Mouse (Mus musculus) bone marrow macrophage, adult 2 months (primary cell): ENCODE results near the gene Prune1. TPM values are rescaled to one million over a fixed set of nuclear protein-coding genes. Genes with fewer than 3 reads are reported as not detected.
"Not testable (repeated sequence)": the region's sequence is repeated elsewhere in the genome, so short reads cannot be mapped to it uniquely, and the experiment has no call there.

Experiments
- H3K27ac ChIP-seq: 2 replicates; pipeline ENCODE4 v1.5.1; 2012; ENCODE audit warnings: low read depth, low read length; ENCODE audit not compliant: insufficient read depth
- H3K4me1 ChIP-seq: 2 replicates; pipeline ENCODE4 v1.6.1; 2012; ENCODE audit warnings: low read length; ENCODE audit not compliant: control insufficient read depth, insufficient read depth
- H3K4me3 ChIP-seq: 2 replicates; pipeline ENCODE4 v1.5.1; 2012; ENCODE audit warnings: mild to moderate bottlenecking, low read length, moderate library complexity; ENCODE audit not compliant: insufficient read depth
- CTCF ChIP-seq: IDR thresholded peaks from 2 replicates; pipeline ENCODE4 v1.5.1; 2012; ENCODE audit warnings: low read depth, mild to moderate bottlenecking, low read length, moderate library complexity
- POLR2A ChIP-seq: IDR thresholded peaks from 2 replicates; pipeline ENCODE4 v1.6.1; 2012; ENCODE audit warnings: mild to moderate bottlenecking, low read depth, low read length, borderline replicate concordance
- polyA plus RNA-seq: library from polyadenylated mRNA; stranded (reverse); fragments of >200 nt; gene quantifications from 2 replicates; pipeline ENCODE4 v1.2.4, GENCODE M21; 2012; ENCODE audit not compliant: missing spikeins, insufficient read depth, insufficient read length

Gene Prune1
- polyA plus RNA-seq, 1 experiment, result 16.6 TPM

DNA sequence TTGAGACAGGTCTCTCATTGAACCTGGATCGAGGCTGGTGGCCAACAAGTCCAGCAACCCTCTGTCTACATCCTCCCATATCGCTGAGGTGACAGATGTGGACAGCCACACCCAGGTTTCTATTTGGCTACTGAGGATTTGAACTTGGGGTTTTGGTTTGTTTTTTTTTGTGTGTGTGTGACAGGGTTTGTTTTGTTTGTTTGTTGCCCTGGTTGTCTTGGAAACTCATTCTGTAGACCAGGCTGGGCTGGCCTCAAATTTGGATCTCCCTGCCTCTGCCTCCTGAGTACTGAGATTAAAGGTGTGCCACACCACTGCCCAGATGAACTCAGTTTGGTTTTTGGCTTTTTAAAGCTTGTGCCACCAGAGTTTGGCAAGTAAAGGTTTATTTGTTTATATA is 58.8 kb downstream of the Prune1 start:
- H3K4me3 ChIP-seq, result no peak overlapping the region
- no peaks in the 10 kb centered on the region; the same call in 1 of the 2 replicates for H3K4me1 ChIP-seq
- TF ChIP-seq CTCF (no peak), POLR2A (no peak)
- H3K27ac ChIP-seq, result no peak overlapping the region

DNA sequence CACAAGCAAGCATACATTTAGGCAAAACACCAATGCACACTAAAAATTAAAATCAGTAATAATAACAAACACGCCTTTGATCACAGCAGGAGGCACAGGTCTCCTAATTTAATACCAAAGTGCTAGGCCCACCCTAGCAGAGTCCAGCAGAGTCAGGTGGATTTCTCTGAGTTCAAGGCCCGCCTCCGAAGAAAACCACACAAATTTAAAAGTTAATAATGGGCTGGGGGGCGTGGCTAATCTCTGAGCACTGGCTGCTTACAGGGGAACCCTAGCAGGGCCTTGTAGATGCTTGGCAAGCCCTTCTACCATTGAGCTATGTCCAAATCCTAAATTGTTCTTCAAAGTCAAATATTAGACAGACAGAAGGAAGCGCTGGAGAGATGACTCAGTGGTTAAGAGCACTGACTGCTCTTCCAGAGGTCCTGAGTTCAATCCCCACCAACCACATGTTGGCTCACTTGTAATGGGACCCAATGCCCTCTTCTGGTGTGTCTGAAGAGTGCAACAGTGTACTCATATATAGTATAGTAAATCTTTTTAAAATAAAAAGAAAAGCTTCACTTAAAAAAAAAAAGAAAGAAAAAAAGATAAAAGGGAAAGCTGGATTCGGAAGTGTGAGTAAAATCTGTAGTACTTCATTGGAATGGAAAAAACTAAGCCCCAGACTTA is 63.3 kb downstream of the Prune1 start:
- Histone ChIP-seq H3K27ac (peak overlapping the region; percentile 91), H3K4me1 (peaks cover 7% of the 10 kb centered on the region), H3K4me3 (peak overlapping the region; percentile 74)
- TF ChIP-seq CTCF (no peak), POLR2A (no peak)

DNA sequence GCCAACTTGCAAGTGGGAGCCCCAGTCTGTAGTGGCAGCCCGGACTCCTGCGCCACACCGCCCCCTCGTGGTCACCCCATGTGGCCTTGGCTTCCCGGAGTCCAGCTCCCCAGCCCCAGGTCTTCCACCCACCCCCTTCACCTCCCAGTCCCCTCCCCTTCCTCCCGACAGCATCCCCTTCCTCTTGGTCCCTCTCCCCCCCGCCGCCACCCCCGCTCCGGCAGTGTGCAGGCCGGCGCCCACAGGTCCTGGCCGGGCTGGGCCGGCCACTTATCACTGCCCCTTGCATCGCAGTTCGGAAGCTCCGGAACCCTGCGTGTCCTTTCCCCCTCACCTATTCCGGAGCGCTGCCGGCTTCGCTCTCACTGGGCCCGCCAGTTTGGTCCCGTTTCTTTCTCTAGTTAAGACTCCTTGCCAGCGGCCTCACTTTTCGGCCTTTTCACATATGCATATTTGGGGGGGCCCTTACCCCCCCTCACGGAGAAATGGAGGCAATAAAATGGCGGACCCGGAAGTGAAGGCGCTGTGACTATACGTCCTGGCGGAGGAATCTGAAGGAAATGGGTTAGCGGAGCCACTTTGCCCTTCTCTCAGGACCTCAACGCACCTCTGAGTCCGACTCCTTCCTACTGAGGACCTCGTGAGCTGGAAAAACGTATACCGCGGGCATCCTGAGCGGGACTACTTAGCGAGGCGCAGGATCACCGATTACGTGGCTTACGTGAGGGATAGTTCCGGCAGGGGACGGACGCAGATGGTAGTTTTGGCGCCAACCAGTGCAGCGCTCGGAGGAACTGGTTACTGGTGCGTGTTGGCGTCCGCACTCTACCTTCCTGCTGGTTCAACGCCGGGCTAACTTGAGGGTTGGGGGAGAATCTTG is 64.4 kb downstream of the Prune1 start, which contains the start of gene Gabpb2:
Gene Gabpb2, minus strand, starts transcription at position 662 of the 880 bp plus-strand sequence.
- Histone ChIP-seq H3K4me1 (peaks cover 7% of the 10 kb centered on the region), H3K4me3 (peak within 1 kb of the TSS; percentile 74), H3K27ac (peak within 1 kb of the TSS; percentile 91)
- TF ChIP-seq POLR2A (no peak), CTCF (peak; percentile 61)

DNA sequence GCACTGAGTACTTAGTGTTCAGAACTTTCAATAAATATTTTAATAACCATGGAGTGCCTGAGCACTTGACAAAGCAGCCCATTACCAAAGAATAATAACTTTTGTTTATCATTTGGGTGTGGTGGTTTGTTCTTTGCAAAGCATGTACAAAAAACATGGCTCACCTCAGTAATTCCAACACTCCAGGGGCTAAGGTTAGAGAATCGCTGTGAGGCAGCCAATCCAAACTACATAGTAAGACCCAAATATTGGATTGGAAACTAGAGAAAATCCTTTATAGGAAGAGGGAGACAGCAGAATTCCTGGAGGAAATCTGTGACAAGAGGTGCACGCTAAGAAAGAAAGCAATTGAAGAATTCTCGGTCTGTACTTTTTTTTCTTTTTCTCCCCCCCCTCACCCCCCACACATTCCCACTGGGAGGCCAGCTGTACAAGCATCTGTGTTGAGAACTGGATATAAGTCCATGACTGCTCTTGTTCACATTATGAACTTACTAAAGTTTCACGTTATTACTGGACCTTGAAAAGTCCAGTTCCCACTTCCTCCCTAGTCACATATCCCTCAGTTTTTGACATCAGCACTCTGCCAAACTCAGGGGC is 65.1 kb downstream of the Prune1 start:
- Histone ChIP-seq H3K4me3 (peak overlapping the region; percentile 64), H3K27ac (peak overlapping the region; percentile 59), H3K4me1 (peaks cover 7% of the 10 kb centered on the region)
- no peak for TF ChIP-seq POLR2A
- no peak for TF ChIP-seq CTCF

DNA sequence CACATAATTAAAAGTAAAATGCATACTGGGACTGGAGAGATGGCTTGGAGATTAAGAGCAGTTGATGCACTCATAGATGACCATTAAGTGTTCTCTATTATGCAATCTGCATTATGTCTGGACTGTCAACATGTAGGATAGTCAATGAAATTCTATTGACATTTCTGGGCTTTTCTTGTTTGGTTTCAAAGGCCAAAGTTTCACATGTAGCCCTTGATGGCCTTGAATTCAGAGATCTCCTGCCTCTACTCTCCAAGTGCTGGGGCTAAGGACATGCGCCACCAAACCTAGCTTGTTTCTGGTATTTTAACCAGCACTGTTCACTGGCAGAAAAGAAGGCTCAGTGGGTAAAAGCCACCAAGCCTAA is 68.3 kb downstream of the Prune1 start:
- Histone ChIP-seq H3K4me3 (no peak overlapping the region), H3K4me1 (peaks cover 7% of the 10 kb centered on the region), H3K27ac (no peak overlapping the region)
- TF ChIP-seq POLR2A, result no peak
- TF ChIP-seq CTCF, result no peak

DNA sequence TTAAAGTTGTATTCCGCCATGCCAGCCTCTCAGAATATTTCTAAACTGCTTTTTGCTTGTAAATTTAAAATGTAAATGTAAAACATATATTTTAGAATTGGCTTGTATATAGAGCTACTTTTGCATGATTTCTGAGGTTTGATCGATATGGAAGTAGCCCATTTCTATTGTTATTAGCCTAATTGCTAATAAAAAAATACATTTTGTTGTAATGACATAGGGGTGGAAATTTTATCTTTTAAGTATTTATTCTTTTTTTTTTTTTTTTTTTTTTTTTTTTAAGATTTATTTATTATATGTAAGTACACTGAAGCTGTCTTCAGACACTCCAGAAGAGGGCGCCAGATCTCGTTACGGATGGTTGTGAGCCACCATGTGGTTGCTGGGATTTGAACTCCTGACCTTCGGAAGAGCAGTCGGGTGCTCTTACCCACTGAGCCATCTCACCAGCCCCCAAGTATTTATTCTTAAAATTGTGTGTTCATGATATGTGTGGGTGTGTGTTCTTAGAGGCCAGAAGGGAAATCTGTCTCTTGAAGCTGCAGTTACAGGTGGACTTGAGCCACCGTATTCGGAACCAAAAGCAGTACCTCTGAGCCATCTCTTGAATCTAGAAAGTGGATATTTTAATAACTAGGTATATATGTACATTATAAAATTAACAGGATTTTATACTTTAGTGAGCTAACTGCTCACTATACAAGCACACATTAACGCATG is 68.8 kb downstream of the Prune1 start:
- H3K27ac ChIP-seq, H3K4me3 ChIP-seq, H3K4me1 ChIP-seq: not testable (repeated sequence)

DNA sequence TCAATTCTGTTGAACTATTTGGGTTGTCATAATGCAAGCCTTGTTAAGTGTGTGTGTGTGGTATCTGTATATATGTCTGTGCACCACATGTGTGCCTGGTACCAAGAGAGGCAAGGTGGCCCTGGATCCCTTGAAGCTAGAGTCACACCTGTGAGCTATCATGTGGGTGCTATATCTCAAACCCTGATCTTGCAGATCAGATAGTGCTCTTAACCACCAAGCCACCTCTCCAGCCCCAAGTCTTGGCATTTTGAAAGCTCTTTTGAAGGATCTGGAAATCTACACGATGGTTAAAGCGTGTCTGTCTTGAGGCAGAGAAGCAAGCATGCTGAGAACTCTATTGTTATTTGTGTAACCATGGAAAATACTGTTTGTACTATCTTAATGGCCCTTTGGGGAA is 71.3 kb downstream of the Prune1 start:
- Histone ChIP-seq H3K4me1 (no peaks in the 10 kb centered on the region), H3K27ac (no peak overlapping the region), H3K4me3 (no peak overlapping the region)
- no peak for TF ChIP-seq POLR2A
- no peak for TF ChIP-seq CTCF

DNA sequence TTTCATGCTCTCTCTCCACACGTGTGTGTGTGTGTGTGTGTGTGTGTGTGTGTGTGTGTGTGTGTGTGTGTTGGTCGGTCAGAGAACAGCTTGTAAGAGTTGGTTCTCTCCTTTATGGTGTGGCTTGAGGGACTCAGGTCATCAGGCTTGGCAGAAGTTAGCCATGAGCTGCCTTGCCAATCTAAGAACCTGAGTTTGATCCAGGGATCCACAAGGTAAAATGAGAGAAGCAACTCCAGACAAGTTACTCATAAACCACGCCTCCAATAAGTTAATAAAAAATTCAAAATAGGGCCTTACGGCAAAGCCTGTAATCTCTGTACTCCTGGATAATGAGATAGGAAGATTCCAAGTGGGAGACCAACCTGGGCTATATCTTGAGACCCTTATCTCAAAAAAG is 73.6 kb downstream of the Prune1 start:
- H3K4me3 ChIP-seq, result no peak overlapping the region
- H3K27ac ChIP-seq, result no peak overlapping the region
- TF ChIP-seq CTCF, result no peak
- no peaks in the 10 kb centered on the region for H3K4me1 ChIP-seq

DNA sequence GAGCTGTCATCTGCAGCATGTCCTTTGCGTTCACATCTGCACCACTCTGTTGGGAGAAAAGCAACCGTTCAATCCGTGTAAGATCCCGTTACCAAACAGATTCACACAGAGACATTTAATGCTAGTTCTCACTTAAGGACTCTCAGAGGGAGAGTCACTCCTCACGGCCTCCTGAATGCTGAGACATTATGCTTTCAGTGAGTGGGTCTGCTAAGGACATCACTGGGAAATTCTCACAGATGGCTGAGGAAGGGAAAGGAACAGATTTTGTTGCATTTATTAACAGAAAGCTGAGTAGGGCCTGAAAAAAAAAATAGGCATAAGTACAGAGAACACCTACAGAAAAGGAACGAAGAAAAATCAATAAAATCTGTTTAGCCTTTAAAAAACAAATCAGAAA is 78.0 kb downstream of the Prune1 start:
- no peak for TF ChIP-seq POLR2A
- H3K27ac ChIP-seq, result no peak overlapping the region

More for the DNA sequence above, 78.0 kb downstream of the Prune1 start:
- H3K4me1 ChIP-seq, result no peaks in the 10 kb centered on the region
- H3K4me3 ChIP-seq, result no peak overlapping the region

Other genes starting within 250 kb of the Prune1 start
- 136 and 148 TPM in 2 replicates for gene Psmd4, start 239.5 kb downstream of the Prune1 start, polyA plus RNA-seq
- 23.4 and 27.8 TPM in 2 replicates for gene Pip5k1a, start 175.1 kb downstream of the Prune1 start, polyA plus RNA-seq
- 54.8 and 57.4 TPM in 2 replicates for gene Vps72, start 171.1 kb downstream of the Prune1 start, polyA plus RNA-seq
- 0.60 TPM in 1 of 2 replicates, not detected in the other for gene Tmod4, start 157.6 kb downstream of the Prune1 start, polyA plus RNA-seq
- gene Scnm1, start 148.1 kb downstream of the Prune1 start, polyA plus RNA-seq, result 88.6 and 112 TPM in 2 replicates
- 5.6 and 6.0 TPM in 2 replicates for gene Lysmd1, start 148.0 kb downstream of the Prune1 start, polyA plus RNA-seq
- 235 and 240 TPM in 2 replicates for gene Tnfaip8l2, start 139.7 kb downstream of the Prune1 start, polyA plus RNA-seq
- gene Sema6c, start 121.6 kb downstream of the Prune1 start, polyA plus RNA-seq, result 1.2 and 1.5 TPM in 2 replicates
- 36.4 and 38.8 TPM in 2 replicates for gene Gabpb2, start 64.2 kb downstream of the Prune1 start, polyA plus RNA-seq
- 128 and 133 TPM in 2 replicates for gene Cdc42se1, start 53.3 kb downstream of the Prune1 start, polyA plus RNA-seq
- 19.7 and 23.3 TPM in 2 replicates for gene Mllt11, start 49.9 kb downstream of the Prune1 start, polyA plus RNA-seq
- not detected in 2 replicates for gene Gm128, start 40.5 kb downstream of the Prune1 start, polyA plus RNA-seq
- gene Bnipl, start 30.9 kb downstream of the Prune1 start, polyA plus RNA-seq, result not detected in 2 replicates
- 50.7 and 70.7 TPM in 2 replicates for gene Mindy1, start 731 bp downstream of the Prune1 start, polyA plus RNA-seq
- 11.1 and 15.4 TPM in 2 replicates for gene Anxa9, start 25.1 kb upstream of the Prune1 start, polyA plus RNA-seq
- gene Cers2, start 32.7 kb upstream of the Prune1 start, polyA plus RNA-seq, result 173 and 186 TPM in 2 replicates
- 34.2 and 37.2 TPM in 2 replicates for gene Setdb1, start 75.1 kb upstream of the Prune1 start, polyA plus RNA-seq
- not detected in 2 replicates for gene 4930558C23Rik, start 120.8 kb upstream of the Prune1 start, polyA plus RNA-seq
- gene Arnt, start 152.3 kb upstream of the Prune1 start, polyA plus RNA-seq, result 41.9 and 43.3 TPM in 2 replicates
- gene Ctsk, start 217.2 kb upstream of the Prune1 start, polyA plus RNA-seq, result 10.9 and 12.6 TPM in 2 replicates
- 5,285 and 5,524 TPM in 2 replicates for gene Ctss, start 244.7 kb upstream of the Prune1 start, polyA plus RNA-seq